Mouse (Mus musculus) C2C12 (cell line): ENCODE data around the gene Ssc5d.
A peak's percentile ranks its signal among the peaks of the same experiment; 100 is the strongest.

ENCODE experiments used
- CEBPB ChIP-seq: IDR thresholded peaks from one replicate; pipeline ENCODE4 v1.6.1; 2011; ENCODE audit warnings: low read depth, mild to moderate bottlenecking, control low read depth, moderate library complexity
- CTCF ChIP-seq: IDR thresholded peaks from one replicate; pipeline ENCODE4 v1.5.1; 2011; ENCODE audit not compliant: control insufficient read depth, insufficient read depth, insufficient read length
- FOSL1 ChIP-seq: IDR thresholded peaks from one replicate; pipeline ENCODE4 v1.8.0; 2011; ENCODE audit warnings: mild to moderate bottlenecking, low read length; ENCODE audit not compliant: poor library complexity, insufficient read depth, severe bottlenecking
- MAX ChIP-seq: IDR thresholded peaks from one replicate; pipeline ENCODE4 v1.6.1; 2011; ENCODE audit warnings: mild to moderate bottlenecking, control low read depth
- MYOD1 ChIP-seq: IDR thresholded peaks from one replicate; pipeline ENCODE4 v1.6.1; 2011; ENCODE audit warnings: low read depth; ENCODE audit not compliant: control insufficient read depth, insufficient read length
- MYOG ChIP-seq: IDR thresholded peaks from one replicate; pipeline ENCODE4 v1.6.1; 2011; ENCODE audit not compliant: control insufficient read depth, insufficient read length; ENCODE audit errors: extremely low read depth
- USF1 ChIP-seq: IDR thresholded peaks from one replicate; pipeline ENCODE4 v1.6.1; 2011; ENCODE audit warnings: low read depth, mild to moderate bottlenecking, control low read depth, moderate library complexity

- no peak for TF ChIP-seq CTCF
- no peak for TF ChIP-seq MYOD1
- no peak for TF ChIP-seq MAX
- no peak for TF ChIP-seq CEBPB
- no peak for TF ChIP-seq MYOG
- TF ChIP-seq USF1 = no peak
- TF ChIP-seq FOSL1 = peak; percentile 8
These were observed 46.9 kb downstream of the Ssc5d start for GRCm38 (mm10) chr7:4972321-4973047.
